Mouse (Mus musculus) neural tube, embryonic 13.5 days (tissue): ENCODE measurements around the gene Gm42420. TPM values are rescaled to one million over a fixed set of nuclear protein-coding genes. Genes with fewer than 3 reads are reported as not detected.

Experiments used
- ATAC-seq: fragments of 200-750 bp; cut with Nextera tagmentation; 2 replicates; pipeline ENCODE4 v1.8.0; 2017; ENCODE audit warnings: low read depth, mild to moderate bottlenecking, moderate TSS enrichment, moderate library complexity
- H3K27ac ChIP-seq: fragments of 300-500 bp; sonication (generic); replicated peaks from 2 replicates; pipeline ENCODE4 v1.5.1; 2015; ENCODE audit warnings: moderate library complexity, mild to moderate bottlenecking, inconsistent platforms
- H3K27me3 ChIP-seq: fragments of 300-500 bp; sonication (generic); 2 replicates; pipeline ENCODE4 v1.6.1; 2015; ENCODE audit warnings: mild to moderate bottlenecking, inconsistent platforms
- H3K36me3 ChIP-seq: fragments of 300-500 bp; sonication (generic); 2 replicates; pipeline ENCODE4 v1.6.1; 2015; ENCODE audit warnings: mild to moderate bottlenecking, inconsistent platforms
- H3K4me1 ChIP-seq: fragments of 300-500 bp; sonication (generic); replicated peaks from 2 replicates; pipeline ENCODE4 v1.6.1; 2015; ENCODE audit warnings: inconsistent platforms
- H3K4me2 ChIP-seq: fragments of 300-500 bp; sonication (generic); 2 replicates; pipeline ENCODE4 v1.6.1; 2015; ENCODE audit warnings: inconsistent platforms, mild to moderate bottlenecking, moderate library complexity
- H3K4me3 ChIP-seq: fragments of 300-500 bp; sonication (generic); 2 replicates; pipeline ENCODE4 v1.5.1; 2015; ENCODE audit warnings: mild to moderate bottlenecking, inconsistent platforms
- H3K9ac ChIP-seq: fragments of 300-500 bp; sonication (generic); 2 replicates; pipeline ENCODE4 v1.6.1; 2015; ENCODE audit warnings: moderate library complexity, mild to moderate bottlenecking, inconsistent platforms
- H3K9me3 ChIP-seq: fragments of 300-500 bp; sonication (generic); 2 replicates; pipeline ENCODE4 v1.6.1; 2016; ENCODE audit warnings: inconsistent platforms
- WGBS: fragments of 180-500 bp; shearing (Covaris S2); methylation state at CpG from one replicate; pipeline ENCODE4 v1.1.7; 2015; 5-methylcytosine and 5-hydroxymethylcytosine counted together
- polyA plus RNA-seq: library from polyadenylated mRNA; unstranded; fragments of >200 nt; fragmentation: Nextera tagmentation; extraction: Ambion mirVana; gene quantifications from 2 replicates; pipeline ENCODE4 v1.2.1, GENCODE M21; 2015

Gene Gm42420
- not detected in 2 replicates for polyA plus RNA-seq

DNA sequence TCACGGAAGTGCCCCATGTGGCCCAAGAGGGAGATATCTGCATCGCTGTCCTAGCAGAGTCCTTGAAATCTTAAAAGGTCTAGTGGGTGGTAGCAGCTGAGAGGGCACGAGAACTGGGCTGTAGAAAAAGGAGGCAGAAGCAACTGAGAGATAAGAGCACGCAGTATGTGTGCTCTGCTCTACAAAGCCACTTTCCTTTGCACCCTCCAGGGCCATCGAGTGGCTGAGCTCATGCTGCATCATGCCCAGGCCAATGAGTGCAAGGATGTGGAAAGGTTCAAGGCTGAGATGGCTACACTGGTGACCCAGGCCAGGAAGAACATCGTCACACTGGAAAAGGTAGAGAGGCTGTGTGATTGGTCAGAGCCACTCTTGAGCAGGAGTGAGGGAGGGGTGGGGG is at the start of gene Gm42420:
Gene Gm42420, plus strand, starts transcription at position 237 of the 400 bp plus-strand sequence.
- Histone ChIP-seq H3K27ac (no peak within 1 kb of the TSS), H3K9me3 (no peaks in the 10 kb centered on the region), H3K4me1 (no peaks in the 10 kb centered on the region), H3K4me2 (no peak within 1 kb of the TSS), H3K4me3 (no peak within 1 kb of the TSS), H3K36me3 (peaks cover 90% of the 10 kb centered on the region), H3K27me3 (no peaks in the 10 kb centered on the region), H3K9ac (no peak within 1 kb of the TSS)
- no peak for ATAC-seq
- 93% methylated on average over 6 of the region's 6 CpGs for WGBS

DNA sequence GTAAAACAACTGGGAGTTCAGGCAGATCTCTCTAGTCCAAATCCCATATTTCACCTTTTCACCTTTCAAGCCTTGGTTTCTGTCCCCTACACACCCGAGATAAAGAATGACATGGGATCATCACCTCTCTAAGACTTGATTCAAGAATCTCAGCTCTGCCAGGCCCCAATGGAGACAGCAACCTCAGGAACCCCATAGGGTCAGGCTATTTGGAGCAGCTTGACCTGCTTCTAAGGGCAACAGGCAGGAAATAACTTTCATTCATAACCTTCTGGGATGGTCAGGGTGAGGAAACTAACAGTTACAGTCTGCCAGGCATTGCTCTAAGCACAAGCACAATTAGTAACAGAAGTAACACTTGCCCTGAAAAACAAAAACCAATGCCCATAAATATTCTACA is 48.9 kb upstream of the Gm42420 start:
- 61% methylated on average over 1 of the region's 1 CpGs for WGBS
- H3K27me3 ChIP-seq, result no peaks in the 10 kb centered on the region
- H3K4me3 ChIP-seq, result no peak overlapping the region
- no peaks in the 10 kb centered on the region for H3K9me3 ChIP-seq
- H3K4me2 ChIP-seq, result no peak overlapping the region
- H3K27ac ChIP-seq, result no peak overlapping the region
- no peaks in the 10 kb centered on the region for H3K36me3 ChIP-seq
- peaks cover 33% of the 10 kb centered on the region for H3K4me1 ChIP-seq
- ATAC-seq, result no peak
- no peak overlapping the region for H3K9ac ChIP-seq

- H3K4me1 ChIP-seq, result peaks cover 36% of the 10 kb centered on the region
- H3K36me3 ChIP-seq, result no peaks in the 10 kb centered on the region
- H3K27ac ChIP-seq, result no peak overlapping the region
- H3K4me3 ChIP-seq, result no peak overlapping the region
- H3K9me3 ChIP-seq, result no peaks in the 10 kb centered on the region
- H3K4me2 ChIP-seq, result no peak overlapping the region
- WGBS, result 94% methylated on average over 5 of the region's 5 CpGs
- H3K9ac ChIP-seq, result no peak overlapping the region
- no peaks in the 10 kb centered on the region for H3K27me3 ChIP-seq
- no peak for ATAC-seq
Observed at GRCm38 (mm10) chr6:39537276-39537675, 48.3 kb upstream of the Gm42420 start.

DNA sequence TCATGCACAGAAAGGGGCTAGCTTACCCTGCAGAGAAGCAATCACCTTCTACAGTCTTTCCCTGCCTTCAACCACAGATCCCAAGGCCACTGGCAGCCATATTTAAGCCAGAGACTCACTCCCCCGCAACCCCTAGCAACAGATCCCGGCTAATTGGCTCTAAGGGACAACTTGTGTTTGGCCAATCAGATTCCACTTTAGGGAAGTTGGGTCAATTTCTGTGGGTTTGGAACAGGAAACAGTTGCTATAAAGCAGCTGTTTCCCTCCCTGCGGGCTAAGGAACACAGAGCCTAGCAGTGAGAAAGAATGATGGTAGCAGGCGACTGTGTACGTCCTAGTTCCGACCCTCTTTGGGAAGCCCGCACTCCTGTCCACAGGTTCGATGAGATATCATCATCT is 47.3 kb upstream of the Gm42420 start:
- Histone ChIP-seq H3K4me3 (no peak overlapping the region), H3K36me3 (no peaks in the 10 kb centered on the region), H3K9ac (no peak overlapping the region), H3K4me2 (no peak overlapping the region), H3K27me3 (no peaks in the 10 kb centered on the region), H3K9me3 (no peaks in the 10 kb centered on the region), H3K4me1 (peaks cover 45% of the 10 kb centered on the region), H3K27ac (no peak overlapping the region)
- ATAC-seq, result no peak
- 73% methylated on average over 8 of the region's 8 CpGs for WGBS

DNA sequence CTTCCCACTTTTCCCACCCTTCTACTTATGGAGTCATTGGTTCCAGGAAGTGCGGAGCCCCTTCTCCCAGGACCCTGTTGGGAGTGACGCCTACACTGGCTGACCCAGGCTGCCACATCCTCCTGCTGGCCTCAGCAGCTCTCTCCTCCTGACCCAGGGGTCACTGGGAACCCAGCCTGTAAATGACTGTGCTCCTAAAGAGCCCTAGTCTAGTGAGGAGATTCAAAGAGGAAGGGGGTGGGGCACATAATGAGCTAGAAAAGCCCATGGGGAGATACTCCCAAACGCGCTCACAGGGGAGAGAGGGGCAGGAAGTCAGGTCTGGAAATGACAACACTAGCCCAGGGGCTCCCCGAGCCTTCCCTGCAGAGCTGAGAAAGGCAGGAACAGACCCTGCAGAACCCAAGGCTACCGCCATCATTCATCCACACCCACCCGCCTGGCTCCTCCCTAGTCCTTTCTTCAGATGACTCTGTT is 45.8 kb upstream of the Gm42420 start:
- Histone ChIP-seq H3K36me3 (no peaks in the 10 kb centered on the region), H3K27ac (peak overlapping the region; percentile 82), H3K4me3 (0 out of 2 replicates have a peak overlapping the region, but pooled peaks have one; percentile 3), H3K27me3 (no peaks in the 10 kb centered on the region), H3K9ac (peak overlapping the region; percentile 59), H3K4me1 (peaks cover 60% of the 10 kb centered on the region), H3K4me2 (peak overlapping the region; percentile 42), H3K9me3 (no peaks in the 10 kb centered on the region)
- peak; percentile 47; the same call in 1 of the 2 replicates for ATAC-seq
- 9% methylated on average over 7 of the region's 7 CpGs for WGBS

GRCm38 (mm10) chr6:39540563-39540962 is 45.0 kb upstream of the Gm42420 start:
- Histone ChIP-seq H3K4me3 (no peak overlapping the region), H3K4me1 (peaks cover 68% of the 10 kb centered on the region), H3K27ac (peak overlapping the region; percentile 82), H3K36me3 (no peaks in the 10 kb centered on the region), H3K9me3 (no peaks in the 10 kb centered on the region), H3K4me2 (no peak overlapping the region; the same call in 1 of the 2 replicates), H3K9ac (no peak overlapping the region), H3K27me3 (no peaks in the 10 kb centered on the region)
- ATAC-seq, result no peak
- 40% methylated on average over 2 of the region's 2 CpGs for WGBS

DNA sequence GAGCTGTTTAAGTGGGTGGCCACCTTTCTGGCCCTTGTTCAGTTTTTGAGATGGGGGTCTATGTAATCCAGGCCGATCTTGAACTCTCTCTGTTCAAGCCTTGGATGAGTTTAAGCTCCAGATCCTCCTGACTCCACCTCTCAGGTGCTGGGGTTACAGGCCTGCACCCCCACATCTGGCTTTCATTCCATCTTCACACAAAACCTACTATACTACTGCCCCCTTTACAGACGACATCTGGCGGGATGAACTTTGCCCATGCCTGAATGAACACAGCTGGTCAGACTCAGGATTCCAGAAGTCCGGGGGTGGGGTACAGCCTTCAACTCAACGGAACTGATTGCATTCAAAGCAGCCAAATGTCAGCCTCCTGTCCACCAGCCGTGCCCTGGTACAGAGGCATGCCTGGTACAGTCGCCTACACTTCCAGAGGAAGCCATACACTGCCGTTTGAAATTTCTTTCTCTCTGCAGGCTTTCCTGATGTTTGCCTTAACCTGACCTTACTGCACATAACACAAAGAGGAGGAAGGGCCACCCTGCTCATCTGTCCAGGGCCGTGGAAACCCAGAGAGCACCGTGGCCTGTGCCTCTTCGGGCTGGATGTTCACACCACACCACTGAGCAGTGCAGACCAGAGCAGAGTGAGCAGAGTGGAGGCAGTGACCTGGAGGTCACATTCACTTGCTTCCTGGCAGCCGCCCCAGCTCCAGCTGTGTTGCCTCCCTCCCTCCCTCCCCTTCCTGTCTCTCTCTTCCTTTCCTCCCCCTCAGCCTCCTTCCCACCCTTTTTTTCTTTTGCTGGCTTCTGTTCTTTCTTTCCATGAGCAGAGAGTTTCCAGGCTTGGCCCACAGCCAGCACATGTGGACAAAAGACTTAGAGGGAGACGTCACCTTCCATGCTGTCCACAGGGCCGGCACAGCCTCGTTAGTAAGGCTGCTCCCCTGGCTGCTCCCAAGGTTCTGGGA is 42.6 kb upstream of the Gm42420 start:
- H3K4me3 ChIP-seq, result no peak overlapping the region
- WGBS, result 19% methylated on average over 15 of the region's 15 CpGs
- peaks cover 89% of the 10 kb centered on the region for H3K4me1 ChIP-seq
- H3K27ac ChIP-seq, result peak overlapping the region; percentile 79
- no peaks in the 10 kb centered on the region for H3K9me3 ChIP-seq
- no peaks in the 10 kb centered on the region for H3K36me3 ChIP-seq
- H3K4me2 ChIP-seq, result peak overlapping the region; percentile 26; the same call in 1 of the 2 replicates
- peak; percentile 79 for ATAC-seq
- H3K9ac ChIP-seq, result peak overlapping the region; percentile 41
- H3K27me3 ChIP-seq, result no peaks in the 10 kb centered on the region

GRCm38 (mm10) chr6:39543769-39544420 is 41.7 kb upstream of the Gm42420 start:
- no peak for ATAC-seq

GRCm38 (mm10) chr6:39545474-39545873 is 40.1 kb upstream of the Gm42420 start:
- Histone ChIP-seq H3K36me3 (no peaks in the 10 kb centered on the region), H3K4me1 (peaks cover 70% of the 10 kb centered on the region), H3K4me2 (no peak overlapping the region), H3K4me3 (no peak overlapping the region), H3K9ac (no peak overlapping the region), H3K27me3 (no peaks in the 10 kb centered on the region), H3K27ac (peak overlapping the region; percentile 79), H3K9me3 (no peaks in the 10 kb centered on the region)
- 76% methylated on average over 7 of the region's 7 CpGs for WGBS
- no peak for ATAC-seq

More at GRCm38 (mm10) chr6:39543769-39544420, 41.7 kb upstream of the Gm42420 start:
- Histone ChIP-seq H3K27ac (peak overlapping the region; percentile 79), H3K9me3 (no peaks in the 10 kb centered on the region), H3K4me3 (no peak overlapping the region), H3K36me3 (no peaks in the 10 kb centered on the region), H3K4me1 (peaks cover 86% of the 10 kb centered on the region), H3K27me3 (no peaks in the 10 kb centered on the region), H3K4me2 (peak overlapping the region; percentile 26; the same call in 1 of the 2 replicates), H3K9ac (peak overlapping the region; percentile 41)
- WGBS, result 22% methylated on average over 15 of the region's 15 CpGs

GRCm38 (mm10) chr6:39548030-39548429 is 37.5 kb upstream of the Gm42420 start:
- Histone ChIP-seq H3K27ac (0 out of 2 replicates have a peak overlapping the region, but pooled peaks have one; percentile 46), H3K36me3 (peaks cover 6% of the 10 kb centered on the region; the same call in 1 of the 2 replicates), H3K4me1 (peaks cover 59% of the 10 kb centered on the region), H3K4me3 (no peak overlapping the region), H3K9me3 (no peaks in the 10 kb centered on the region), H3K4me2 (no peak overlapping the region), H3K27me3 (no peaks in the 10 kb centered on the region), H3K9ac (no peak overlapping the region)
- no peak for ATAC-seq
- WGBS, result 81% methylated on average over 5 of the region's 5 CpGs

DNA sequence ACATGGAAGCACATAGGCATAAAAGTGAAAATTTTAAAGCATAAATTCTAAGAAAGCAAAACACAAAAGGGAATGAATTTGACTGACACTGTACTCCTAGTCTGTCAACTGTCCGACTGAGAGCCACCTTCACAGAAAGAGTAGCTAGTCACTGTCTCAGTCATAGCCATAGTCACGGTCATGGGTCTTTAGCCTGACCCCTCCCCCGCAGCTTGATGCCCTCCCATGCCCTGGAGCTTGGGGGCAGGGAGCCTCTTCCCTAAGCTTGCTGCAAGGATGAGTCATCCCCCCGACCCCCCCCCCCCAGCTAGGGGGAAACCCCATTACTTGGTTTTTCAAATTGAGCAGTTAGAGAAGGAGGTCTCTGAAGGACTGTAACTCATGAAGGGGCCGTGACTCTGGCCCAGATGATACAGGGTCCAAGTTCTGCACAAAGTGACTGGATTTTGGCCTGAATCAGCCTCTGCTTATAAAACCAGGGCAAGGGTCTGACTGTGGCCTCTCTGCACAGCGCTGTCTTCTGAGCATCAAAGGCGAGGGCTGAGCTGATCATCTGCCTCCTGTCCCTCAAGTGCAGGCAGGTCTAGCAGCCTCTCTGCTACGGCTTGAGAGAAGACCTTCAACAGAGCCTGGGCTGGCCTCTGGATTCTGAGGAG is 33.4 kb upstream of the Gm42420 start:
- Histone ChIP-seq H3K4me2 (no peak overlapping the region), H3K36me3 (peaks cover 15% of the 10 kb centered on the region), H3K4me1 (peaks cover 50% of the 10 kb centered on the region), H3K4me3 (no peak overlapping the region), H3K27ac (no peak overlapping the region), H3K9ac (no peak overlapping the region), H3K9me3 (no peaks in the 10 kb centered on the region), H3K27me3 (no peaks in the 10 kb centered on the region)
- ATAC-seq, result no peak
- 59% methylated on average over 8 of the region's 8 CpGs for WGBS
